Mouse (Mus musculus) spleen, adult 12 weeks (tissue): Measurements from ENCODE around the gene Six5.

ENCODE experiments used
- DNase-seq: peaks from one replicate; pipeline ENCODE4 v3.0.0; 2022; ENCODE audit warnings: low spot score

Six5 gene

GRCm38 (mm10) chr7:19147497-19148045, 53.2 kb downstream of the Six5 start:
- no peak for DNase-seq
